Mouse (Mus musculus) cerebellum, adult 9-10 months (tissue): ENCODE data around the gene Fam168b.

ENCODE experiments used
- DNase-seq: peaks from one replicate; pipeline ENCODE4 v3.0.0; 2022

Fam168b gene

DNA sequence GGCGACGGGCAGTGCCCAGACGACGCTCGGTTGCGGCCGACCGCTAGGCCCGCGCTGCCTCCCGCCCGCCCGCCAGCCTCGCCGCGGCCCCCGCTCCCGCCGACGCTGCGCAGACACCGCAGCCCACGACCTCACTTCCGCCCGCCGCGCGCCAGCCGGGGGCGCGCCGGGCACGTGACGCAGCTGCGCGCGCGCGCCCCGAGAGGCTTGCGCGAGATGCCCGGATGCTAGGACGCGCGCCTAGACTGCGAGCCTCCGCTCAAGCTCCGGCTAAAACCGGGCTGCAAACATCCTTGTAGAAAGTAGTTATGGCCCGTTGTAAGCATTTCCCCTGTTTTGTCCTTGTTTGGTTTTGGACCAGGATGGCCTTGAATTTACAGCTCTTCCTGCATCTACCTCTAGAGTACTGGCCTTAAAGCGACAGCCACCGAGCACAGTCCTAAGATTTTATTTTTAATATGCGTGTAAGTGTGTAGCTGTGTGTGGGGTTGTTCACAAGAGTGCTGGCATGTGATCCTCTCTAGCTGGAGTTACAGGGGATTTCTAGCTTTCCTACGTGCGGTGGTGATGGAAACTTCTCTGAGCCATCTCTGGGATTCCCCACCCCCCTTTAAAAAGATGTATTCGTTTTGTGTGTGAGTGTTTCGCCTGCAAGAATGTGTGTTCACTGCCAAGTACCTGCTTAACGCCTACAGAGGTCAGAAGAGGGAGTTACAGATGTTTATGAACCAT lies at the start of gene Fam168b:
Fam168b (minus strand) TSS at position 179 of the 732 bp plus-strand sequence.
- DNase-seq: peak; percentile 89

DNA sequence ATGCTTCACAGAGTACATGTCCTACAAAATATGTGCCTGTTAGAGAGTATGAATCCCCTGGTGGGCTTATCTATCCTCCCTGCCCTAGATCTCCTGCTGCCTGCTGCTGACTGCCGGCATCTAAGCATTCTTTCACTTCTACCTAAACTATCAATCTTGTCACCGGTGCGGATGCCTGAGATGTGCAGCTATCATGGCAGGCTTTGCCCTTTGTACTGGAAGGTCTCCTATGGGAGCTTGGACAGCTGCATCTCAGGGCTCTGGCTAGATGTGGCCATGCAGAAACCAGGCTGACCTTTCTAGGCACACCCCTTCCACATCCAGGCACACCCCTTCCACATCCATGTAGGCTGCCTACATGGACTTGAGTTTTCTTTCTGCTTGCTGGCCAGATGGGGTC lies 49.6 kb upstream of the Fam168b start:
- DNase-seq: no peak

DNA sequence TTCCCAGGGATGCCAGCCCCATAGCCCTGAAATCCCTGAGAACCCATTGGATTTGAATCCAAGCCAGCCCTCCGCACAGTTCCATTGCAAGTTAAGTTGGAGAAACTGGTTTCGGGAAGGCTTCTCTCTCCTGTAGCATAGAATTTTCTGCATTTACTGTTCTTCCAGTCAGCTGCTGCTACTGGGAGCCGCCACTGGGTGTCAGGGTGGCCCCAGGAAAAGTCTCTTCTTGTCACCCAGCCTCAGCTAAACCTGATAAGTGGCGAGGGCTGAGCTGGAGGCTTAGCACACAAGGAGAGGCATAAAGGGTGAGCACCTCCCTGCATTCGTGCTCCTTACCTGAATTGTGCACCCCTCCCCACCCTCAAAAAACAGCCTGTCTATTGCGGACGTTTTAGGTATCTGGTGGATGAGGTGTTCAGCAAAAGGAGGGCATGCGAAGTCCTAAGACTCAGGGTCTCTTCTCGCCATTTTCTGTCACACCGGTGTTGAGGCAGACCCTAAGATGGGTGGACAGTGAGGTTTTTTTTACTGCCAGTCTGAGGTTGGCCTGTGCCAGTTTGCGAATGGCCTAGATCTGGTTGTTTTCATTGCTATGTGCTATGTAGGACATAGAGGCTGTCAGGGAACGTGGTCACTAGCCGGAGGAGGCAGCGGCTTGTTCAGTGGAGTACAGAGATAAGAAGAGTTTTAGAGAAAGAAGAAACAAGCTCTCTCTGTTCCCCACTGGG lies 48.9 kb upstream of the Fam168b start:
- DNase-seq: peak; percentile 41

DNA sequence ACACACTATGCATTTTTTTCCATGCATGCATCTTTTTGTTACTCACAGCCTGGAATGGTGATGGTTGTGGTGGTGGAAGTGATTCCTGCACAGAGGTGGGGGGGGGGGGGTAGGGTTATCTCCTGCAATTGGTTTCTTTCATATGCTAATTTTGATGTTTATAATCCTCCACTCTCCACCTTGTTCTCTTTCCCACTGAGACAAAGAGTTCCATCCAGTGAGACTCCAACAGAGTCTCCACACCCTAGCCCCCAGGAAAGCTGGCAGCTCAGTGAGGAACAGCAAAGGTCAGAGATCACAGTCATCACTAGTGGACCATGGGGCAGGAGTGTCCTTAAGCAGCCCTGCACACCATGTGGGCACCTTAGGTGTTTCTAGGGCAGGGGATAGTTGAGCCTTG lies 40.9 kb upstream of the Fam168b start:
- no peak for DNase-seq

DNA sequence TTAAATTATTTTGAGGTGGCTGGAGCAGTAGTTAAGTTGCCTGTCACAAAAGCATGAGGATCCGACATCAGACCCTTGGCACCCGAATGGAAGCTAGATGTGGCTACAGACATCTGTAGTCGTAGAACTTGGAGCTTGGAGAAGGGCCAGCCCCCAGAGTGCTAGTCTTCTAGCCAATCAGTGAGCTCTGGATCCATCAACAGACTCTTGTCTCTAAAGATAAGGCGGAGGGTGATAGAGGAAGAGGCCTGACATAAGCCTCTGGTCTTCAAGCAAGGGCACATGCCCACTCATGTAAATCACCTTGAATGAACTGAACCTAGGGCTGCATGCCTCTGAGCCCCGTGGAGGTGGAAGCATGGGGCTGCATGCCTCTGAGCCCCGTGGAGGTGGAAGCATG lies 36.7 kb upstream of the Fam168b start:
- no peak for DNase-seq

DNA sequence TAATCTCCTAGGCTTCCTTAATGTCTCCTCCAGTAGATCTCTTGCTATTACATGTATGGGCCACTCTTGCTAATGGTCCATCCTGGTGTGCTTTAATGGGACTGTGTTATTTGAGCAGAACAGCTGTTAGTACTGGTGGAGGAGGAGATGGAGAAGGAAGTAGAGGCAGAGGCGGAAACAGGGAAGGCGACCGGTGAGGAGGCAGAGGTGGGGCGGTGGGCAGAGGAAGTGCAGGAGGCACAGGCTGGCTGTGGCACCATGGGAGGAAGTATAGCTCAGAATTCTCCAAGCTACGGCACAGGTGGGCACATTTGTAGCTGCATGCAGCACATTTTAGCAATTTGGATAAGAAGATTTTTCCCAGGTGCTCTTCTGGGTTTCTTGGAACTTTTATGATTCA lies 30.7 kb upstream of the Fam168b start:
- no peak for DNase-seq

DNA sequence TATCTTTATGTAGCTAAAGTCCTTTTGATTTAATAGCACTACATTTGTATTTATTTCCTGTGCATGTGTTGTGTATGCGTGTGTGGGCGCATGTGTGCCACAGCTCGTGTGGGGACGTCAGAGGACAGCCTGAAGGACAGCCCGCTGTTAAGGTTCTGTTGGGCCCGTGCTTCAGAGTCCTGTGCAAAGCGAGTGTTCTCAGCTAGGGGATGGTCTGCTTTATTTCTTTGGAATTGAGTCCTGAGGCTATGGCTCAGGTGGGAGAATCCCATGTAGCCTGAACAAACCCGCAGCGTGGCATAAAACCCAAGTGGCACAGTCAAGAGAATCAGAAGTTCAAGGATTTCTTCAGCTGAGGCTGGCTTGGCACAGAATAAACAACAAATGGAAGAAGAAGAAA lies 28.3 kb upstream of the Fam168b start:
- DNase-seq: no peak

DNA sequence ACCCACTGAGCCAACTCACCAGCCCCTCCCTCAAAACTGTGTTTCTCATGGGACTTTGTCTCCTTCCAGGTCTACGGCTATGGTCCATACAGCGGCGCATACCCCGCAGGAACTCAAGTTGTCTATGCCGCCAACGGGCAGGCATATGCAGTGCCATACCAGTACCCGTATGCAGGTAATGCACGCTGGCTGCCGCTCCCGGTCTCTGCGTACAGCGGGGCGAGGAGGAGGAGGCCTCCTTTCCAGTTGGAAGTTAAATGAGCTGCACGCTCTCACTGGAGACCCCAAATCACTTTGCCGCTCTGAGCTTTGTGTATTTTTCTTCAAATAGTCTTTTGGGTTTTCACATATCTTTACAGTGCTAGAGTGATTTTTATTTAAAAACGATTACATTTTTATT lies 26.4 kb upstream of the Fam168b start:
- no peak for DNase-seq

DNA sequence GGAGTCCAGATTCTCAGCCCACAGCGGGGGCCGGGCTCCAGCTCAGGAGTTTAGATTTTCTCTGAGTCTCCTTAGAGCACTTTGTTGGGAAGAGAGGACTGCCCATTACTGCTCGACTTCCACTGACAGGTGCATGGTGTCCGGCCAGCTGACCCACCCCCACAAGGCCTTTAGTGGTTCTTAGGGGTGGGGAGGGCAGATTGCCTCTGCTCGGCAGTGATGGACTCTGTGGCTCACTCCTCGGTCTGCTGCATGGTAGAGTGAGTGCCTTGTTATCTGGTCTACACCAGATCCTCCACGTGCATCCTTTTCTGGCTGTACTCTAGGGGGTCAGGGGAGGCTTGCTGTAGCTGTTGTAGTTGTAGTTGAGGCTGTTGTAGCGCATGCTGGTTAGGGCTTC lies 25.5 kb upstream of the Fam168b start:
- DNase-seq: no peak

DNA sequence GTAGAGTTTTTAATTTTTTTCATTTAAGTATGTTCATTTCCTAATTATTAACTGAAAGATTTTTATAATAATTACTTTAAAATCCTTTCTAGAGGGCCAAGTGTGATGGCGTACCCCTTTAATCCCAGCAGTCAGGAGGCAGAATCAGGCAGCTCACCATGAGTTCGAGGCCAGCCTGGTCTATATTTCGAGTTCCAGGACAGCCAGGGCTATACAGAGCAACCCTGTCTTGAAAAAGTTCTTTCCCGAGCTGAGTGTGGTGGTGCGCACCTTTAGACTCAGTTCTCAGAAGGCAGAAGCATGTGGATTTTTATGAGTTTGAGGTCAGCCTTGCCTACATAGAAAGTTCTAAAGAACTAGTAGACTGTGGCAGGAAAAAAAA lies 24.7 kb upstream of the Fam168b start:
- no peak for DNase-seq

DNA sequence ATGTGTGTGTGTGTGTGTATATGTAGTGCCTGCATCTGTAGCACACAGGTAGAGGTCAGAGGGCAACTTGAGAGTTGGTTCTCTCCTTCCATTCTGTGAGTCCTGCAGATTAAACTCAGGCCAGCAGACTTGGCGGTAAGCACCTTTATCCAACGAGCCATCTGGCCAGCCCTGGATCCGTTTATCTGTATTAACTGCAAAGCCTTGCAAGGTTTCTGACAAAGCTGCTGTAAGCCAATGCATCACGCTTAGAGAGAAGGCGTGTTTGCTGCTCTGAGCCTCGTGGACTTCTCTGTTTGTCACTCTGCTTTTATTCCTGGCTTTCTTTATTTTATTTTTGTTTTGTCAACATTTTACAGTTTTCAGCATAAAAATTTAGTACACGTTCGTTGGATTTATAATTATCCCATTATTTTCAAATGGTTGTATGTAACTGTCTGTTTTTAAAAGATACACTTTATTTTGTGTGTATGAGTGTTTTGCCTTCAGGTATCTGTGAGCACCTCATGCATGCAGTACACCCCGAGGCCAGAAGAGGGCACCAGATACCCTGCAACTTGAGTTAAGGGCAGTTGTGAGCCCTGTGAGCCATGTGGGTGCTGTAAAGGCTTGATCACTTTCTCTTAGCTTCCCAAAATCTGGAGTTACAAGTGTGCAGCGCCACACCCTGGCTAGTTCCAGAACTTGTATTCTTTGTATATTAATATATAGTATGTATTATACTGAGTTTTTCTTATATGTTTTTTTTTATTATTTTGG lies 24.1 kb upstream of the Fam168b start:
- peak; percentile 92 for DNase-seq

DNA sequence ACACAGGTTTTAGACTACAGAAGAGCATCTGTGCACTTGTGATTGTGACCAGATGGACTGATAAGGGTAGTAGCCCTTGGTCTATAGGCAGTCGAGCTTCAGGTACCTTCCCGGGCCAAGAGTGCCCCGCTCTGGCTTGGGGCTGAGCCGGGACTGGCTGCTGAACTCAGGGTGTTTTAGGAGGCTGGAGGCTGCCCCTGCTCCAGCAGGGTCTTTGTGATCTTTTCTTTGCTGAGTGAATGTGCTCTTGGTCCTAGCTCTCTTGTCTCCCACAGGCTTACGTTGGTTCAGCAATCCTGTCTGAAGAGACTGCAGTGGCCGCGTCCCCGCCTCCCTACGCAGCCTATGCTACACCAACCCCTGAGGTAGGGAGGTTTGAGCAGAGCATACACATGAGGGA lies 23.0 kb upstream of the Fam168b start:
- no peak for DNase-seq

DNA sequence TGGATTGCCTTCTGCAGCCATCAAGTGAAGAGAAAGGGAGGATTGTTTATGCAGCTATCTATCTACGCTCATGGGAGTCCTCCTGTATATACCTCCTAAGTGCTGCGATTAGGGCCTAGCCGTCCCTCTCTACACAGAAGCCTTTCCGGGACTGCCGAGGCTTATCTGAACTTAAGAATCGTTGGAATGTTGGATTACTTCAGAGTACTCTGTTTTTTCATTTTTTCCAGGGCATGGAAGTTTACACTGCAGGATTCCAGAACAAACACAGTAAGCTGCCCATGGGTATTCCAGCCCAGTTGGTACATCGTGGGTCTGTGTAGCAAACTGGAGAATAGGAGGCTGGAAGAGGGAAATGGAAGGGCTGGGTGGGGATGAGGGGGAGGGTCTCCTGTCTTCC lies 21.4 kb upstream of the Fam168b start:
- no peak for DNase-seq

DNA sequence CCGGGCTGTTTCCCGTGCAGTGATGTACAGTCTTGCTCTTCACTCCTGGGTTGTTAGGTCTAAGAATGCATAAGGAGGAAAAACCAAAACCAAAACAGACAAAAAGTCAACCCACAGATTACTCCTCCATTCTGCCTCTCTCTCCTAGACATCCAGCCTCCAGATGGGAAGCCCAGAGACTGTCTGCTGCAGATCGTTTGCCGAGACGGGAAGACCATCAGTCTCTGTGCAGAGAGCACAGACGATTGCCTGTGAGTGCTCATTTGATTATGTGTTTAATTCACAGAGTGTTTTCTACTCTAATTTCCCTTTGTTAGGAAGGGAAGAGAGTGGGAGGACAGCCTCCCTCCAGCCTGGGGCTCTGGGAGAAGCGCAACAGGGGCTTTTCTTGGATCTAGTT lies 20.5 kb upstream of the Fam168b start:
- DNase-seq: no peak

DNA sequence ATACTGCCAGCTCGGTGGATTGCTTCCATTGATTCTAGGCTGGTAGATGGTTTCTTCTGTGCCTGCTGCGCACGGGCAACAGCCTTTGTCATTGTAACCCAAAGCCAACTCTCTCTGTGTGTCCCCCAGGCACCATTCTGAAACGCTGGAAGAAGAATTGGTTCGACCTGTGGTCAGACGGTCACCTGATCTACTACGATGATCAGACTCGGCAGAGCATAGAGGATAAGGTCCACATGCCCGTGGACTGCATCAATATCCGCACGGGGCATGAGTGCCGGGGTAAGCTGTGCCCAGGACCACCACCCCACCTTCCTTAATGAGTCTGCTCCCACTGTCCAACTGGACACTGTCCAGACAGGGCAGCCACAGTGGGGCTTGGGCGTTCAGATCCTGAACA lies 20.0 kb upstream of the Fam168b start:
- no peak for DNase-seq

DNA sequence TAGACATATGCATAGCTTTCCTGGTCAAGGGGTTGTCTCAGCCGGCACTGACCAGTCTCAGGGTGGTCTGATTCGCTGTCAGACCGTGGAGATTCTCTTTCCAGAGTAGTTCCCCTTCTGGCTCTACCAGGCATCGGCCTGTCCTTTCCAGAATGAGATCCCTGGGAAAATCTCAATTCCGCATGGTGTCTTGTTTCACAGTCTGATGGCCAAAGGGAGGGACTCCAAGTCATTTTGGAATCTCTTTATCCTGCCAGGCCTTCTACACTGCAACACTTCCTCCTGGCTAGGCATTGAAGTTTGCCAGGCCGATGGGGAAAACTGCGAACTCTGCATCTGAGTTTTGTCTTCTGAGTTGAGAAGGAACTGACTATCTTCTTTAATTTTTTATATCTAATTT lies 17.3 kb upstream of the Fam168b start:
- no peak for DNase-seq

DNA sequence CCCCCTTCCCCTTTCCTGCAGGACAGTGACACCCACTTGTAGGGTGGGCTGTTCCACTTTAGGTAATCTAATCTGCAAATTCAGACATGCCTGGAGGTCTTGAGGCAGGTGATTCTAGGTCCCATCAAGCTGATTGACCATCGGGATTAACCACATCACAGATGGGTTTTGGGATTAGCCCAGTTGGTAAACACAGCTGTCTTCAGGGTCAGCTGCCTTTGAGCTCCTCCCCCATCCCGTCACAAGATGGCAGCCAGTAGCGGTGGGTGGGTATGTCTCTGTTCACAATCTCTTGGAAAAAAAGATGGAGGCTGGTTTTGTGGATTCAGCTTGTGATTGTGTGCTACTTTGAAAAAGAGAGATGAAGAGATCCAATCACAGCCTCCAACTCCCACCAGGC lies 16.9 kb upstream of the Fam168b start:
- no peak for DNase-seq

DNA sequence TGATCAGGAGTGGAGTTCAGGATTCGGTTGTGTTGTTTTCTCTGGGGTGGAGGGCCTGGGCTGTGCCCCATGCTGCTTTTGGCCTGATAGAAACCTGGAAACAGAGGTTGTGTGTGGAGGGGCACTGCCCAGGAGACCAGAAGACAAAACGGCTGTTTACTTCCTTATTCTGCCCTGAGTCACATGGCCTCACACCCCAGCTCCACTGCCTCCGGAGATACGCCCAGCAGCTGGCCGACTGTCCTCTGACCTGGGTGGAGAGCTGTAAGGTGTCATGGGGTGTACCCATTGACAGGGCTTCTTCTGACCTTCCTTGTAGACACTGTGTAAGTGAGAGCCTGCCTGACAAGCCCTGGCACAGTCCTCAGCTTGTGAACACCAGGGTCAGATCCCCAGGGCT lies 15.8 kb upstream of the Fam168b start:
- DNase-seq: no peak

DNA sequence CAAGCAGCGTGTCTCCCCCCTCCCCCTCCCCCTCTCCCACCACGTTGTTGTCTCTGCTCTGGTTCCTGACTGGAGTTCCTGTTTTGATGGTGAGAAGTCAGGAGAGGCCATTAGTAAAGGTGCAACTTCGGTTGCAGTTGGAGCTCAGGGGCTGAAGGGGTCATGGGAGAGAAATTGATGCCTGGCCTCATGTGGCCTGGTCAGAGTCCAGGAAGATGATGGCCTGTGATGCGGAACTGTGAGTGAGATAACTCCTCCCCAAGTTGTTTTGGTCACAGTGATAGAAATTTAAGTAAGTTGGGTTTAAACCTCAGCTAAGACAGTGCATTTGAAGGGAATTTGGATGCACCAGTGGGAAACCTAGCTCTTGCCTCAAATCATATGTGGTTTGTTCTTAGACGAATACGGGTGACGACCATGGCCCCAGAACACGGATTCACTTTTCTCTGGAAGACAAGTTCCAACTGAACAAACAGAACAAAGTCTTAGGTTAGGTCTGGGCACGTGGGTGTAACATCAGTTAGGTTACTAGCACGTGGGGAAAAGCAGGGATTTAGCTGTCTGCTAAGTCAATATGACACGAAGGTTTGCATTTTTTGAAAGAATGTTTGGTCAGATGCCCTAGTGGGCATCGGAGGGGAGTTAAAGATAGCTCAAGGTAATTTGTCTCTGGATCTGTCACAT lies 12.3 kb upstream of the Fam168b start:
- DNase-seq: no peak

DNA sequence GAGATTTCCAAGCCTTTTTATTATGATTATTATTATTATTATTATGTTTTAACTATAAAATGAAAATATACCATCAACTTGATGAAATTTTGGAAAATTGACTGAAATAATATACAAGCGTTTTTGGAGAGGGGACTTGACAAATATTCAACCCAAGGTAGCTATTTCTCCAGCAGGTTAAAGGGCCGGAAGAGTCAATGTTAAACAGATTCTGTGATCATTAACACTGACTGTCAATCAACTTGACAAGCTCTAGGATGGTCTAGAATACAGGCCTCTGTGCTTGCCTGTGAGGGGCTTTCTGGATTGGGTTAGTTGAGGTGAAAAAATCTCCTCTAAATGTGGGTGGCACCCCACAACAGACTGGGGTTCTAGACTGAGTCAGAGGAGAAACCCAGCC lies 10.9 kb upstream of the Fam168b start:
- DNase-seq: no peak

DNA sequence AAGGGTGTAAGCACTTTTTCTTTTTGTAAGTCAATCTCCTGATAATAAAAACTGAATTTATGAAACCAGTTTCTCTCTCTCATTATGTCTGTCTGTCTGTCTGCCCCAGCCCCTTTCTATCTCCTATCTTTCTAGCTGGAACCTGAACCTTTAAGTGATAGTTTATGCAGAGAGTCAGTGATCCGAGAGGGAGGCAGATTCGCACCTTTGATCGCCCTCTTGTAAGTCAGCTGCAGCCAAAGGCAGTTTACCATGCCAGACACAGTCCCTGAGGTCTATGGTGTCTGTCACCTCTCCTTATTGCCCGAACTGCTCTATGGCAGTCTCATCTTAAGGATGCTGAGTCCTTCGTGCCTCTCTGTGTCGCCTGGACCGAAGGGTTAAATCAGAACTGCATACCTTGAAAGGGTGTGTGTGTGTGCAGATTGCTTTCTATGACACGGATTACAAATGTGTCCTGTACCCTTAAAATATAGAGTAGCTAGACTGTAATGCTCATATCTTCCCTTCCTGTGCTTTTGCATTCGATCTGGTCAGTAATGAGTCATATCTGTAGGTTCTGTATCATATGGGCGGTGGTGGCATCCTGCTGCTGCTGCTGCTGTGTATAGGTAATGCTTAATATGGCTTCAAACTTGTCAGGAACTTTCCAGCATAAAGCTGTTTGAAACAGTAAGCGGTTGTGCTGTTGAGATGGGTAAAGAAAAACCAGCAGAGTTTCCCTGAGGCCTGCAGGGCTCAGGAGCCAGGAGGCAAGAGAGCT lies 9.4 kb upstream of the Fam168b start:
- DNase-seq: no peak

DNA sequence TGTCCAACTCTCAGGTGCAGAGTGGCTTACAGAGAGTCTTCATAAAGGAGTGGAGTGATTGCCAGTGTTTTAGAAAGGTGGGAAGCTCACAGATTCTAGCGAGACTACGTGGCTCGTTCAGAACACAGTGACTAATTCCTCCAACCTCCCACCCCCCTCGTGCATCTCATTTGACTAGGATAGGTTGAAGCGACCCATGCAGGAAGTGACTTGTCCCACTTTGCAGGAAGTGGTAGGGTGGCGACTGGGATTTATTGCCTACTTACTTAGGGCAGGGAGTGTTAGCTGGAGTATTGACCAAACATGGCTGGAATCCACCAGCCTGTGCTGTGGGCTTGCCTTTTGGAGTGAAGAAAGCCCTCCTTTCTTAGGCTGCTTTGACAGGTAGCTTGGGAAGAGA lies 8.7 kb upstream of the Fam168b start:
- no peak for DNase-seq
